Mouse (Mus musculus) kidney, adult 18-20 months (tissue): ENCODE measurements around the gene Washc3.

Experiments
- DNase-seq: peaks from one replicate; pipeline ENCODE4 v3.0.0; 2021

Gene Washc3

DNA sequence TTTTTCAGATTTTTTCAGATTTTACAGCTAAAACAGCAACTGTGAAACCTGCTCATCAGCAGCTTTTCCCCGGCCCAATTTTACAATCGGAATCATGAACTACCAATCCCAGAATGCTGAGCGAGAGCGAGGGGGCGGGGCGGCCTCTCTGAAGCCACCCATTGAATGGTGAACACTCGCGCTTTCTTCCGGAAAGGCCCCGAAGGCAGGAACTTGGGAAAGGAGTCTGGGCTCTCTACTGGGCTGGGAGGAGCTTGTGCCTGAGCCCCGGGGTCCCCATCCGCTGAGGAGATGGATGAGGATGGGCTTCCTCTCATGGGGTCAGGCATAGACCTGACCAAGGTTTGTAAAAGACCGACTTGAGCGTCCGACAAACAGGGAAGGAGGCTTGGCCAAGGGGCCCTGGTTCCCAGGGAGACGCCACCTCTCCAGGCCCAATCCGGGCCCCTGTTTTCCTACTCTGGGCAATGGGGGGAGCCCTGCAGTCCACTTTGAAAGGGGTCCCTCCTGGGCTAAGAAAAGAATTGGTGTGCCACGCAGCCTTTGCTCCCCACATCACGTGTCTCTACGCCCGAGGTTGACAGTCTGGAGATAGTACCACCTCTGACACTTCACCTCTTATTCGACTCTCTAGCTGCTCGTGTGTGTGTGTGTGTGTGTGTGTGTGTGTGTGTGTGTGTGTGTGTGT, at the start of gene Washc3:
Gene Washc3, plus strand, starts transcription at position 143 of the 688 bp plus-strand sequence.
- peak; percentile 93 for DNase-seq

DNA sequence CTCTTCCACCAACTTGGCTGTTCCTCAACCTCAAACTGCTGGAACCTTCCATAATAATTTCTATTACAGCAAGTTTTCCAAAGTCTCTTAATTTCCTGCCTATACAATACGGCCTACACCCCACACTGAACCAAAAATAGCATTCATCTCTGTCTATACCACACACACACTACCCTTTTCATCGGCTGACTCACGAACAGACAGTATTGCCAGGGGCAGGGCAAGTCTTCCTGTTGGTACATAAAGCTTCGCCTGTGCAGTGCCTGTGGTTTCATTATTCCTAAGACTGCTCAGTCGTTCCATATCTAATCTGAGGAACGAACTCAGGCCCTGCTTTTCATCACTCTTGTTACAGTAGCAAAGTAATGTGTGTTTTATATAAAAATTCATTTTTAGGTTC, 49.2 kb upstream of the Washc3 start:
- no peak for DNase-seq

DNA sequence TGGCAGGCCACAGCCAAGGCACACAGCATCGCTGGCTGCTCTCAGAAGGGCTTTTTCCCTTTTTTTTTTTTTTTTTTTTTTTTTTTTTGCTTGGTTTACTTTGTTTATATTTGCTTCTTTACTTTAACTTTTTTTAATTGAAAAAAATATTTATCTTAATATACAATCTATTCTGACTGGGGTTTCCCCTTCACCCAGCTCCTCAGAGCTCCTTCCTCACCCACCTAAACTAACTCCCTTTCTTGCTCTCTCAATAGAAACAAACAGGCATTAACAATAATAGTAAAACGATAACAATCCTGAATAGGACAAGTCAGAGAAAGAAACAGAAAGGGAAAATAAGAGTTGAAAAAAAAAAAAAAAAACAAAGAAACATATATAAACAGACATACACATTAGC, 38.8 kb upstream of the Washc3 start:
- DNase-seq = no peak

DNA sequence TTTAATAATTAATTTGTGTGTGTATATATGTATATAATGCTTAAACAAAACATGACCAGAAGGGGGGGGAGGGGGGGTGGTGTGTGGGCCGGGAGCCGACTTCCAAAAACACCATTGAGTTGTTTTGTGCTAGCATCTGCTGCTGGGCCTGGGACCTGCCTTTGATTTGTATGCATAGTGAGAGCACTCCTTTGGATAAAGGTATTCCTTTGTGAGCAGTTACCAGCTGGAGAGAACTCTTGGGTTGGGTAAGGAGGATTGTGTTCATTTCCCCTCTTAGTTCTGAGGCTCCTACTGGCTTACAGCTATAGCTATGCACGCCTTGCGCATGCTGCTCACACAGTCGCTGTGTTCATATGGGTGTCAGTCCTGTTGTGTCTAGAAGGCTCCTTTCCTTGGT, 38.2 kb upstream of the Washc3 start:
- DNase-seq = no peak

DNA sequence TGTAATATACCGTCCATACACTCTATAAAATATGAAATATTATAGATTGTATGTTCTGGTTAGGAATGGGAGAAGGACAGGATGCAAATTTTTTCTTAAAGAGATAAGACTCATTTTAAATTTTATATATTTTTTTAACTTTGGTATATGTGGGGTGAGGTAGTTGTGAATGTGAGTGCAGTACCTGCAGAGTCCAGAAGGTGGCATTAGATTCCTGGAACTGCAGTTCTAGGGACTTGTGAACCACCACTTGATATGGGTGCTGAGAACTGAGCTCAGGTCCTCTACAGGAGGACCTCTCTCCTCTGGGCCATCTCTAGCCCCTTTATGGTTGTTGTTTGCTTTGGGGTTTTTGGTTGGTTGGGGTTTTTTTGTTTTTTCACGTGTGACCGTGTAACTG, 34.7 kb upstream of the Washc3 start:
- DNase-seq = peak; percentile 5

DNA sequence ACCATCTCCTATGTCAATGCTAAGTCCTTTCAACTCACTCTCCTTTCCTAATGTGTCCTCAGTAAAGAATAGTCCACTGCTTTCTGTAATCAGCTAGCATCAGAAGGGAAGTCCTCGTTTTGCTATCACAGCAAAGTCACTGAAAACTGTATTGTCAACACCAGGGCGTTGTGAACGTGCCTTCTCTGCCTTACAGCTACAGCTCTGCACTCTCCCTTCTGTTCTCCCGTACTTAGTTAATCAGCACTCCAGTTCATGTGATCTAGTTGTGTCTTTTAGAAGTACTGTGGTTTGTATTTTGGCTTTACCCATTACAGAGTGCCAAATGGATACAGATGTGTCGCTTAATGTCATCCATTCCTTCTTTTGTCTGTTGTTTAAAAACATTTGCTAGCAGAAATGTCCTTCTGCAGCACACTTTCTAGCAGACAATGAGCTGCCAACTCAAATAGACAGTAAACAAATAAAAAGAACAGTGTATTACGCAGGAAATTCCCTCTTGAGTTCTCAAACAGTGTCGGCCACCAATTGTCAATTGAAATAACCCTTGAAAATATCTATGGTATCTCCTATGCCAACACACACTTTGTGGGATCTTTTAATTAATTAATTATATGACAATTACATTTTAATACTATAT, 33.3 kb upstream of the Washc3 start:
- no peak for DNase-seq

DNA sequence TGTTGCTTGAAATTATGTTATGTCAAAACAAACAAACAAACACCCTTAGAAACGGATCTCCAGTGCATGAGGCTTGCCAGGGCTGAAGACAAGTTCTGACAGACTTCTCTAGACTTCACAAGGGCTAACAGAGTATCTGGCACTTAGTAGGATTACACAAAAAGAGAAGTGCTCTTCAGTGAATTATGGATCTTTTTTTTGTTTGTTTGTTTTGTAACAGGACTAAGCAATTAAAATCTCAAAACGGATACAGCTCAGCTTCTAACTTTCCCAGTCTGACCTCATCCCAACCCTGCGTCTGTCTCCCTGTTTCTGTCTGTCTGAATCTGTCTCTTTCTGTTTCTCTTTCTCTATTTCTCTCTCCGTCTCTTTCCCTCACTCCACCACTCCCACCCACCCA, 352 bp upstream of the Washc3 start:
- DNase-seq = no peak

DNA sequence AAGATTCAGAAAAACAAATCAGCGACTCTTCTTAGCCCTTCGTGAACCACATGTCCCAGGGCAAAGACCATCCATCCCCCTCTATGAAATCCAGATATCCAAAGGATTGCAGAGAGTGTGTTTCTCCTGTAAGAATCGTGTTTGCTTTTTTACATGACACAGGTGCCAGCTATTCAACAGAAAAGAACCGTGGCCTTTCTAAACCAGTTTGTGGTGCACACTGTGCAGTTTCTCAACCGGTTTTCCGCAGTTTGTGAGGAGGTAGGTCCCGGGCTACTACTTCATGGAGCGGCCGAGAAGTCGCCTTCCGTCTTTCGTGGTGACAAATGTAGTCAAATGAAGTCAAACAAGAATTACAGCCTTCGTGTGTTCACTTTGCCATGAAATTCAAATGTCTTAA, 757 bp downstream of the Washc3 start:
- DNase-seq = no peak

DNA sequence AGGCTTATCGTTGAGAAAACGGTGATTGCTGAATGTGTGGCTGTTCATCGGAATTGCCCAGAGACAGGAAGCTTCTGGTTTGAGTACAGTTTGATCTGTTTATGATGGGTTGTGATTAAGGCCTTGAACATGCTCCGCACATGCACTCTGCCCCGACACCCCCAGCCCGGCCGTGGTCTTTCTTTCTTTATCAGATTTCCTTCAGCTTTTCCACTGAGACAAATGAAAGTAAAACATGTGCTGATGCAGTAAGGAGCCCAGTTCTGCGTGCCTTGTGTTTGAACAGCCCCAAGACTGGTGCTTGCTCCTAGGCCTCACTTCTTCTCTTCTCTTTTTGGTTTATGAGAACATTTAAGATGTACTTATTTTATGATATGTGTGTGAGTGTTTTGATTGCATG, 1.7 kb downstream of the Washc3 start:
- no peak for DNase-seq

DNA sequence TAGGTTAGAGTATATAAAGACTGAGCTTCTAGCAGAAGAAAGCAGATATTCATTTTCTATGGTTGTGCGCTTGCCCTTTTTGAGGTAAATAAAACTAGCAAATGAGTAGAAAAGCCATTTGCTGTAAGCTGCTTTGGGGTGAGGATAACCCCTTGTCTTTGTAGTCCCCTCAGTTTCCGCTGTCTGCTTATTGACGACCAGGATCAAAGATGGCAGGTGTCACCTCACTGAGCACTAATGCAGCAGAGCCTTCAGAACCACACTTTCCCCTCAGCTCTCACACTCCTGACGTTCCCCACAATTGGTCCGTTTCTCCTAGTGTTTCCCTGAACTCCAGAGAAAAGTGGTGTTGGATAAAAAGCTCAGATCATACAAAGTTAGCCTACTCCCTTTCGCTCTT, 2.3 kb downstream of the Washc3 start:
- no peak for DNase-seq

DNA sequence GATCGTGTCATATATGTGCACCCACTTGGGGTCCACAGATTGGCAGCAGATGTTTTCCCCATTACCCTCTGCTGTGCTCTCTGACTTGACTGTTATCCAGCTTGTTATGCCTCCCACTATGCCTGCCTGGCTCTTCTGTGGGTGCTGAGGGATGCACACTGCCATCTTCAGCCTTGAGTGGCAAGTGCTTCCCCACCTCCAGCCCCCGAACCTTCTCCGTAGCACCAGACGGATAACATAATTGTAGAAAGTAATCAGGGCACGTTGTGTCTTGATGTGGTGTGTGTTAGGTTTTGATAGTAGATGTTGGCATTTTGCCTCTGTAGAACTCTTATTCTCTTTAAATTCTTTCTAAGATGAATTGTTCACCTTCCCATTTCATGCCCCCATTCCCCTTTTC, 11.8 kb downstream of the Washc3 start:
- no peak for DNase-seq

DNA sequence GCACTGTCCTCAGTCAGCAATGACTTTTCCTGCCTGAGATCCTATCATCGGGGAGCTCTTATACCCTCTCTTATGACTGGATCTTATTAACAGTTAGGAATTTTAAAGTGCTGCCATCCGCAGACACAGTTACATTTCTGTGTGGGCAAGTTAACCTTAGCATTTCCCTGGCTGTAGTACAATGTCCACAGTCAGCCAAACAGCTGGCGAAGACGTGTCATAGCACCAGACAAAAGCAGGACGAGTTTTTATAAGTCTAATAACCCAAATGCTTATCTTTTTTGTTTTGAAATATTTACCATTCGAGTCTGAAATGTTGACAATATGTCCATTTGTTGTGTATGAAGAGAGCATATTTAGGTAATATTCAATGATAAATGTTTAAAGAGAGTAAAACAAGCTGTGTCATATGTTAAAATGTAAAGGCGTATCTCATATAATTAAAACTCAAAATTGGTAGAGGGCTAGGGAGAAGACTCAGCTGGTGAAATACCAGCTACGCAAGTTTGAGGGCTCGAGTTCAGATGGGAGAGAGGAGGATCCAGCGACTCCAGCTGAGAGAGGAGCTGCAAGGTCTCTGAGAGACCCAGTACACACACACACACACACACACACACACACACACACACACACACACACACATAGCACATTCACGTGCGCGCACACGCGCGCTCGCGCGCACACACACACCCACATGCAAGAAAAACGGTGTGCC, 14.1 kb downstream of the Washc3 start:
- DNase-seq = no peak

DNA sequence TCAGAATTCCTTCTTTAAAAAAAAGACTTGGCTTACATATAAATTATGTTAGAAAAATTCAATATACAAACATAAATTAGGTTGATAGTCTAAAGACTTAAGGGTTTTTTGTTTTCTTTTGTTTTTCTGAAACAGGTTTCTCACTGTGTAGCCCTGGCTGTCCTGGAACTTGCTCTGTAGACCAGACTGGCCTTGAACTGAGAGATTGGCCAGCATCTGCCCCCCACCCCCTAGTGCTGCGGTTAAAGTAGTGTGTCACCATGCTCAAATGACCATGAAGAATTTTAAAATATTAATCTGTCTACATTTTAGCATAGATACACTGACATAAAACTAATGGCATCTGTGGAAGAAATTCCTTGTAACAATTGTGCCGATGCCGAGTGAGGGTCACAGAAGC, 17.3 kb downstream of the Washc3 start:
- no peak for DNase-seq

DNA sequence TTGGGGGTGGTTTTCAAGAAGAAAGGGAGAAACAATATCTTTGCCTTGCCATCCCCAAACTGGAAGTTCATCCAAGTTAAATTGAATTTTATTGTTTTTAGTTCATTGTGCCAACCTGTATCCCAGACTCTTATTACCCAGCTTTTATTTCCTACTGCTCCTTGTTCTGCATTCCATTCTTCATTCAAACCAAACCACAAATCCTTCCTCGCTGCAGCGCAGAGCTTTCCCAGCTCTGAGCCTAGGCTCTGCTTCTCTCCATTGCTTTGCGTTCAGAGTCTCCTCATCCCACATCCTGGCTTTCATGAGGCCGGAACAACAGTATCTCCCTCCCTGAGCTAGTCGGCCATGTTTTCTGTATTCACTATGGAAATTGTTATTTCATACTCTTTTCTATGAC, 20.8 kb downstream of the Washc3 start:
- no peak for DNase-seq

DNA sequence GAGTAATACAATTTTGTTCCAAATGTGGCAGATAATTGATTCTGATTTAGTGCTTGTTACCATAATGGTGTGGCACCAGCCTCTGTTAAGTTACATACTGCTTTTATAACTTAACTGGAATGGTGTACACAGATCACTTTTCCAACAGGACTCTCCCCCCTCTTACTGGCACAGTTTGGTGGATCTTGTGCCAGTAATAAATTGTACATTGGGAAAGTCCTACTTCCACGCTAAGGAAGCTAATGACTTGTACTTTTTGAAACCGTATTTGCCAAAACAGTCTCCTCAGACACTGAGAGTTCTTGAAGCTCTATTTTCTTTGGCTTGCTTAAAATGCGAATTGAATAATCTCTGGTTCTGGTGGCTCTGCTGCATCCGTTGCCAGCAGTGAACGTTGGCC, 24.5 kb downstream of the Washc3 start:
- no peak for DNase-seq

DNA sequence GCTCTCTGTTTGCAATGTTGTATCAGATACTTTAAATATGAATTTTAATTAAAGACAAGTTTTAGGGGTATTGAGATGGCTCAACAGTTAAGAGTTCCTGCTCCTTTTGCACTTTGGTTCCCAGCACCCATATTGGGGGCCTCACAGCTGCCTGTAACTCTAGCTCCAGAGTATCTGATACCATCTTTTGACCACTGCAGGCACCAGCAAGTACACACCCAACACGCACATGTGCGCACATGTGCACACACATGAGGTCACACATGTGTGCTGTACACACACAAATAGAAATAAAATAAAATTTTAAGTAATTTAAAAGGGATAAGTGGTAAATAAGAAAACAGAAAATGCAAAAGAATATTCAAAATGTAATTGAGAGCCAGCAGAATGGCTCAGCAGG, 27.1 kb downstream of the Washc3 start:
- DNase-seq = no peak

DNA sequence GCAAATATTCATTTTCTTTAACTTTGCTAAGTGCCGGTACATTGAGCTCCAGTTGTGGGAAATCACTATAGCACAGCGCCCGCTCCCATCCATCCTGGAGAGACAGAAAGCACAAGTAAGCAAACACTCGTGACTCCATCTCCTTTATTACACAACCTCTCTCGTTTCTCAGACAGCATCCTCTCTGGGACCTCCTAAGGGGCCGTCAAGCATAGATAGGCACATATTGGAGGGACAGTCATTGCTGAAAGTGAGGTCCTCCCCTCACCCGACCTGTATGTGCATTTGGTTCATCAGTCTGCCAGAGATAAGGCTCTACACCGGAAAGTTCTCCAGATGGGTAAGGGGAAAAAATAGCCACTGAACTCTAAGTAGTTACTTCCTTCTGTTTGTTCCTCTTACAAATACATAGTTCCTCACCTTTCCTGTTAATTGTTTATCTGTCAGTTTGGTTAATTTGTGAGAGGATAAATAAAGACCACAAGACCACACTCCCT, 27.7 kb downstream of the Washc3 start:
- DNase-seq = no peak

DNA sequence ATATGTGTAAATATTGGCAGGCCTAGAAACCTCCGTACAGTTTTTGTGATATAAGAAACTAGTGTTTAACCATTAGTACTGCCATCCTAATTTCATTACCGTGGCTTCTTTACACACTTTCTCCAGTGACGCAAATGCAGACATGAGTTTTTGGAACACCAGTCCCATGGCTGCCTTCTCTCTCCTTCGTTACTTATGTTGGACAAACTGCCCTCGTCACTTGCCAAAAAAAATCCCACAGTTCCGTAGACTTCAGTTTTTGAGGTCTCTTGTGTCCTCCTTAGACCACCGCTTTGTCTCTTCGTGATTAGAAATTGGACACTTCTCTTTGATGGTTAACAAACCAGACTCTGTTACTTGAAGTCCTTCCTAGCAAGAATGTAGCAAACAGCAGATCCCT, 30.8 kb downstream of the Washc3 start:
- no peak for DNase-seq

DNA sequence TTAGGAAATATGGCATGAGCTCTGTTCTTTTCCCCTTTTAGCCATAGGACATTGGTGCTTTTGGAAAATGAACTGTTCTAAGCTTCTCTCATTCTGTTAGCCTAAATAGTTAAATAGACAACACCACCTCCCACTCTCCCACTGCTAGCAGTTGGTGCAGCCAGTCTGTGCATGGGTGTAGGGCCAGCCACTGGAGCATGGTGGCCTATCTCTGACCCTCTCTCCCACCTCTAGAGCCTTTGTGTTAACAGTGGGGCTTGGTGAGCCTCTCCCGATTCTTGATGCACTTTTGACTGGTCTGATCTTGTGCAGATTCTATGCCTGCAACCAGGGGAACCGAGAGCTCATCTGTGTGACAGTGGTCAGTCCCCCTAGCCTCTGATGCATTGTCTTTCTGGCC, 31.9 kb downstream of the Washc3 start:
- no peak for DNase-seq

DNA sequence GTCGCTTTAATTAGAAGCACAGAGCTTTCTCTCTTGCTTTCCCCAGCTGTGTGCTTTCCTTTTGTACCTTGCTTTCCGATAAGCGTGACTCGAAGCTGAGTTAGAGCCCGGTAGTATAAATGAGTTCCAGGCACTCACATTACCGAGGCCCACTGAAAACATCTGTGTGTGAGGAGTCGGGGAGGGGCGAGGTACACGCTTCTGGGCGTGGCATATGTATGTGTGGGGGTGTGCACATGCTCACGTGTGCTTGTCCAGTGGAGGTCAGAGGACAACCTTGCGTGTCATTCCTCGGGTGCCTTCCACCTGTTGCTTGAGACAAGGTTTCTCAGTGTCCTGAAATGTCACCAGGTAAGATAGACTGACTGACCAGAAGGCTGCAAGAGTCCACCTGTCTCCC, 43.8 kb downstream of the Washc3 start:
- no peak for DNase-seq

DNA sequence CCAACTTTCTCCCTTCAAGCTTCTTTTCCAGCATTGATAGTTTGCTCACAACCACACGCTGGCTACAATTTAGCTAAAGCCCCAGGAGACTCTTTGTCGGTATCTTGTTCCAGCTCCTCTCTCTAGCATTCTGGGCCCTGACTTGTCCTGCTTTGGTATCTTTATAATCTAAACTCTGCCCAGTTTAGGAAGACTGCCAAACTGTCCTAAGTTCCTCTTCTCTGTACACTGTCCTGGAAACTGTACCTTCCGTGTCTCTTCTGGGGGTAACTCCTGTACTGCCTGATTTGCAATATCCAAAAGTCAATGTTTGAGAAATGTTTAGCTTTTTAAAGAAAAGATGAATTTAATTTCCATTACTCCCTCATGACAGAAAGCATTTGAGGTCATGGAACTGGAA, 49.4 kb downstream of the Washc3 start:
- DNase-seq = no peak

DNA sequence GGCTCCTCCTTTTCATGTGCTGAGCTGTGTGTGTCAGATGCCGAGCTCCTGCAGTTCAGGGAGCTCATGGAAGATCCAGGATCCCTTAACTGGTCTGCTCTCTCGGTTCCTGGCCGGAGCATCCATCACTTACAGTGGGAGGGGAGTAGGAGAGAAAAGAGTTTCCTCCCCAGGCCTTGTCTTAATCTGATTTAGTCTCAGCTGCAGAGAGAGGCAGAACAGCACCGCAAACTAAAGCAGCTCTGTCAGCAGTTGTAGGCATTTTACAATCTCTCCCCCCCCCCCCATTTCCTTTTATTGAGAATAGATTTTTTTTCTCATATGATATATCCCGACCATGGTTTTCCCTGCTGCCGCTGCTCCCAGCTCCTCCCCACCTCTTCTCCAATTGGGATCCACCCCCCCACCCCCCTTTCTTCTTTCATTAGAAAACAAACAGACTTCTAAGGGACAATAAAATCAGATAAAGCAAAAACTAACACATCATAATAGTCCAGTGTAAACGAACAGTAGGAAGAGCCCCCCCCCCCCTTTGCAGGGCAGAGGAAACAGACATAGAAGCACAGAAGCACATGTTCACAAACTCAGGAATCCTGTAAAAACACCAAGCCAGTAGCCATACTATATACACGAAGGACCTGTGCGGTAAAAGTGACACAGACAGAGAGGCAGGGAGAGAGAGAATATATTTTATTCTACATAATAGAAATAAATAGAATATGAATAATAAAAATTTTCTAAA, 51.4 kb downstream of the Washc3 start:
- no peak for DNase-seq

DNA sequence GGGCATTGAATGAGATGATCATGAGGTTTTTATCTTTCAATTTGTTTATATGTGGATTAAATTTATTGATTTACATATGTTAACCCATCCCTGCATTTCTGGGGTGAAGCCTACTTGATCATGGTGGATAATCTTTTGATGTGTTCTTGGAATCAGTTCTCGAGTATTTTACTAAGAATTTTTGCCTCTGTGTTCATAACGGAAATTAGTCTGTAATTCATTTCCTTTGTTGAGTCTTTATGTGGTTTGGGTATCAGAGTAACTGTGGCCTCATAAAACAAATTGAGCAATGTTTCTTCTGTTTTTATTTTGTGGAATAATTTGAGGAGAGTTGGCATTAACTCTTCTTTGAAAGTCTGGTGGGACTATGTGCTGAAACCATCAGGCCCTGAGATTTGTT, 54.7 kb downstream of the Washc3 start:
- DNase-seq = no peak

DNA sequence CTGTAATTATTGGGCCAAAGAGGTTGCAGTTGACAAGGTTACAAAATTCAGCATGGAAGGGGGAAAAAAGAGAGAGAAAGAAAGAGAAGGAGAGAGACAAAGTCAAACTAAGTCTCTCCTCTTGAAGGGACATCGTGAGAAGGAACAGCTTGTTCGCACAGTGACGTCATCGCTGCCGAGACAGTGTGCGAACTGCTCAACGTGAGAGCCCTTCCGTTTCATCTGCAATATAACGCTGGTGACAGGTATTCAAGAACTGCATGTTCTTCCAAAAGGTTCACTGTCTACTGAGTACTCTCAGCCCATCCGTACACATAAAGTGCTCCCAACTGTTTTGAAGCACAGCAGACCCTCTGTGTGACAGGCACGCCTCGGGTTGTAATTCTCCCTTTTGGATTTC, 59.4 kb downstream of the Washc3 start:
- DNase-seq = no peak
